Mouse (Mus musculus) olfactory bulb, adult 2 months (tissue): ENCODE results near the gene Hnf4a. TPM values are rescaled to one million over a fixed set of nuclear protein-coding genes. Genes with fewer than 3 reads are reported as not detected.

ENCODE experiments used
- H3K27ac ChIP-seq: fragments of 200-500 bp; 2 replicates; pipeline ENCODE4 v1.5.1; 2012; ENCODE audit warnings: low read depth, low read length; ENCODE audit not compliant: insufficient read depth
- H3K4me1 ChIP-seq: fragments of 200-500 bp; 2 replicates; pipeline ENCODE4 v1.6.1; 2012; ENCODE audit warnings: low read length; ENCODE audit not compliant: control insufficient read depth, insufficient read depth
- H3K4me3 ChIP-seq: fragments of 200-500 bp; 2 replicates; pipeline ENCODE4 v1.5.1; 2012; ENCODE audit warnings: mild to moderate bottlenecking, low read depth, low read length, moderate library complexity; ENCODE audit not compliant: insufficient read depth
- CTCF ChIP-seq: fragments of 200-500 bp; IDR thresholded peaks from 2 replicates; pipeline ENCODE4 v1.5.1; 2012; ENCODE audit warnings: low read depth, mild to moderate bottlenecking, low read length, moderate library complexity; ENCODE audit not compliant: insufficient read depth
- POLR2A ChIP-seq: fragments of 200-500 bp; IDR thresholded peaks from 2 replicates; pipeline ENCODE4 v1.6.1; 2012; ENCODE audit warnings: mild to moderate bottlenecking, low read depth, low read length, moderate library complexity; ENCODE audit not compliant: insufficient read depth
- WGBS: fragments of 180-500 bp; shearing (Covaris S2); methylation state at CpG from one replicate; pipeline ENCODE4 v1.1.7; 2018; 5-methylcytosine and 5-hydroxymethylcytosine counted together
- polyA plus RNA-seq: library from polyadenylated mRNA; stranded (reverse); fragments of >200 nt; gene quantifications from 2 replicates; pipeline ENCODE4 v1.2.4, GENCODE M21; 2012; ENCODE audit warnings: low replicate concordance; ENCODE audit not compliant: missing spikeins, insufficient read depth, insufficient read length

Hnf4a gene
- polyA plus RNA-seq, 1 experiment, result not detected

GRCm38 (mm10) chr2:163464562-163464961 is 42.0 kb upstream of the Hnf4a start:
- H3K4me1 ChIP-seq, result peaks cover 4% of the 10 kb centered on the region
- WGBS, result 79% methylated on average over 6 of the region's 6 CpGs
- H3K4me3 ChIP-seq, result no peak overlapping the region
- no peak overlapping the region for H3K27ac ChIP-seq
- TF ChIP-seq CTCF, result no peak
- no peak for TF ChIP-seq POLR2A

DNA sequence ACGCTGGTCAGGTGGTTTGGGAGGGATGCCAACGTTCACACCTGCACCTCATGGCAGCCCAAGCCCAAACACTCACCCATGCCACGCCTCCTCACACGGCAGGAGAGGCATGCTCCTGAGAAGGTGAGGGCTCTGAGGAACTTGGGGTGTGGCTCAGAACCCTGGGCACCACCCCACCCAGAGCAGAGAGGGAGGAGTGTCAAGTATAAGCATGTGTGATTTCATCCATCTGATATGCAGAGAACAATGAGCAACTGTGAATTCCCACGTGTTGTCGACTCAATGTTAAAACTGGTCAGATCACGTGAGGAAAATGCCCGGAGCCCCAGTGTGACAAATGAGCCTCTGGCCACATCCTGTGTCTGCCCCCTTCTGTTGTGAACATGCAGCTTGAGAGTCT is 39.8 kb upstream of the Hnf4a start:
- no peak overlapping the region for H3K27ac ChIP-seq
- 82% methylated on average over 8 of the region's 8 CpGs for WGBS
- TF ChIP-seq CTCF, result no peak
- TF ChIP-seq POLR2A, result no peak
- H3K4me1 ChIP-seq, result 0 out of 2 replicates have a peak, but pooled peaks cover 4% of the 10 kb centered on the region
- H3K4me3 ChIP-seq, result no peak overlapping the region

- no peak overlapping the region for H3K27ac ChIP-seq
- no peak overlapping the region for H3K4me3 ChIP-seq
- 96% methylated on average over 6 of the region's 6 CpGs for WGBS
- TF ChIP-seq POLR2A (no peak), CTCF (no peak)
- H3K4me1 ChIP-seq, result 0 out of 2 replicates have a peak, but pooled peaks cover 4% of the 10 kb centered on the region
These were observed 39.0 kb upstream of the Hnf4a start for GRCm38 (mm10) chr2:163467585-163467984.

- Histone ChIP-seq H3K4me3 (no peak overlapping the region), H3K4me1 (0 out of 2 replicates have a peak, but pooled peaks cover 6% of the 10 kb centered on the region), H3K27ac (no peak overlapping the region)
- TF ChIP-seq CTCF (no peak), POLR2A (no peak)
- WGBS, result 96% methylated on average over 6 of the region's 6 CpGs
These were observed 37.7 kb upstream of the Hnf4a start for GRCm38 (mm10) chr2:163468866-163469265.

- H3K4me1 ChIP-seq, result 0 out of 2 replicates have a peak, but pooled peaks cover 6% of the 10 kb centered on the region
- no peak for TF ChIP-seq CTCF
- TF ChIP-seq POLR2A, result no peak
- 96% methylated on average over 15 of the region's 15 CpGs for WGBS
- H3K4me3 ChIP-seq, result no peak overlapping the region
- H3K27ac ChIP-seq, result no peak overlapping the region
These were observed 36.9 kb upstream of the Hnf4a start for GRCm38 (mm10) chr2:163469711-163470110.

- Histone ChIP-seq H3K4me1 (0 out of 2 replicates have a peak, but pooled peaks cover 6% of the 10 kb centered on the region), H3K4me3 (no peak overlapping the region), H3K27ac (no peak overlapping the region)
- 37% methylated on average over 3 of the region's 3 CpGs for WGBS
- TF ChIP-seq CTCF, result no peak
- TF ChIP-seq POLR2A, result no peak
These were observed 35.5 kb upstream of the Hnf4a start for GRCm38 (mm10) chr2:163471136-163471535.

- 3% methylated on average over 36 of the region's 36 CpGs for WGBS
- Histone ChIP-seq H3K27ac (no peak overlapping the region), H3K4me3 (peak overlapping the region; percentile 66), H3K4me1 (0 out of 2 replicates have a peak, but pooled peaks cover 6% of the 10 kb centered on the region)
- no peak for TF ChIP-seq POLR2A
- TF ChIP-seq CTCF, result no peak
These were observed 34.7 kb upstream of the Hnf4a start for GRCm38 (mm10) chr2:163471710-163472465.

GRCm38 (mm10) chr2:163472466-163472851 is 34.1 kb upstream of the Hnf4a start, which contains the start of gene Fitm2:
Fitm2 (minus strand) TSS chr2:163472629.
- no peak within 1 kb of the TSS for H3K27ac ChIP-seq
- H3K4me3 ChIP-seq, result peak within 1 kb of the TSS; percentile 66
- WGBS, result under 1% methylated on average over 30 of the region's 30 CpGs
- 0 out of 2 replicates have a peak, but pooled peaks cover 6% of the 10 kb centered on the region for H3K4me1 ChIP-seq
- peak; percentile 92 for TF ChIP-seq CTCF
- TF ChIP-seq POLR2A, result no peak; the same call in 1 of the 2 replicates

DNA sequence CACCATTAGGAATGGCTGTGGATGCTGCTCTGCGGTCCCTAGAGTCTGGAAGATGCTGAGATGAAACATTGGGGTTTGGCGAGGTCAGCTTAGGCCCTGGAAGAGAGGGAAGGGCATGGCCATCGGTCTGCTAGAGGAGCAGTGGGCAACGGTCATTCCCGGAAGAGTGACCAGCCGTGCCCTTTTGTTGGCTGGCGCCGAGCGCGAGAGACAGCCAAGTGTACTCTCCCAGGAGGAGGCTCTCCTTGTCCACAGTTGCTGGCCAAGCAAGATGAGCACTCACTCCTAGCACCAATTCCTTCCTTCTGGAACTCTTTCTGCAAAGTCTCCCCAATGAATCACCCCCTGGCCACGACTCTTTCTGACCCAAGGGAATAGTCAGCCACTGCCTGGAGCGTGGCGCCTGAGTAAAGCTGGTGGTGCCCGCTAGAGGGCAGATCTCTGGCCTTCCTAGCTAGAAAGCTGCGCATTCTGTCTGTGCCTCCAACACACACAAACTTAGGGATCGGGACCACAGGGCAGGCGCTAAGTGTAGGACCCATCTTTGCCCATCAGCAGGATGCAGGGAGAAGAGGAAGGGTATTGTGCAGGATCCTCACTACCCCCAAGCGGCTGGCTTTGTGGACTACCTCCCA is 26.3 kb upstream of the Hnf4a start:
- no peak for TF ChIP-seq POLR2A
- peak; percentile 26; the same call in 1 of the 2 replicates for TF ChIP-seq CTCF
- Histone ChIP-seq H3K27ac (no peak overlapping the region), H3K4me3 (no peak overlapping the region), H3K4me1 (peaks cover 5% of the 10 kb centered on the region)
- 51% methylated on average over 18 of the region's 18 CpGs for WGBS
